Mouse (Mus musculus) E14TG2a.4 (cell line): ENCODE measurements around the gene Fgf2.

ENCODE experiments used
- H3K27me3 ChIP-seq: 2 replicates; pipeline ENCODE4 v1.6.1; 2014; ENCODE audit warnings: low read length, control low read depth; ENCODE audit not compliant: insufficient read depth
- H3K36me3 ChIP-seq: 2 replicates; pipeline ENCODE4 v1.6.1; 2014; ENCODE audit warnings: low read length, control low read depth; ENCODE audit not compliant: insufficient read depth
- H3K4me1 ChIP-seq: replicated peaks from 2 replicates; pipeline ENCODE4 v1.6.1; 2014; ENCODE audit warnings: low read depth, low read length, control low read depth
- H3K4me3 ChIP-seq: replicated peaks from 2 replicates; pipeline ENCODE4 v1.5.1; 2014; ENCODE audit warnings: mild to moderate bottlenecking, low read length
- H3K9me3 ChIP-seq: 2 replicates; pipeline ENCODE4 v1.6.1; 2014; ENCODE audit warnings: low read length, control low read depth
- CTCF ChIP-seq: conservative IDR thresholded peaks from 2 replicates; pipeline ENCODE4 v1.5.1; 2014; ENCODE audit warnings: low read length
- NANOG ChIP-seq: IDR thresholded peaks from 2 replicates; pipeline ENCODE4 v1.6.1; 2014; ENCODE audit warnings: borderline replicate concordance, low read length, mixed read lengths
- POU5F1 ChIP-seq: IDR thresholded peaks from 2 replicates; pipeline ENCODE4 v1.6.1; 2014; ENCODE audit warnings: low read length, borderline replicate concordance

Gene Fgf2

GRCm38 (mm10) chr3:37342811-37343210, 5.3 kb upstream of the Fgf2 start:
- peaks cover 3% of the 10 kb centered on the region for H3K4me1 ChIP-seq
- peaks cover 34% of the 10 kb centered on the region for H3K27me3 ChIP-seq
- H3K4me3 ChIP-seq, result no peak overlapping the region
- no peaks in the 10 kb centered on the region for H3K9me3 ChIP-seq
- no peaks in the 10 kb centered on the region for H3K36me3 ChIP-seq
- TF ChIP-seq CTCF (no peak), POU5F1 (no peak), NANOG (no peak)

- Histone ChIP-seq H3K4me3 (peak overlapping the region; percentile 81), H3K27me3 (peaks cover 61% of the 10 kb centered on the region), H3K9me3 (no peaks in the 10 kb centered on the region), H3K36me3 (no peaks in the 10 kb centered on the region), H3K4me1 (peaks cover 14% of the 10 kb centered on the region)
- TF ChIP-seq NANOG (no peak), POU5F1 (no peak), CTCF (no peak)
These were observed 475 bp upstream of the Fgf2 start for GRCm38 (mm10) chr3:37347671-37348070.

GRCm38 (mm10) chr3:37349166-37349548, 1.0 kb downstream of the Fgf2 start:
- no peak for TF ChIP-seq POU5F1
- no peak for TF ChIP-seq CTCF
- no peak for TF ChIP-seq NANOG
- H3K4me1 ChIP-seq, result peaks cover 14% of the 10 kb centered on the region
- H3K4me3 ChIP-seq, result peak overlapping the region; percentile 81
- H3K36me3 ChIP-seq, result no peaks in the 10 kb centered on the region
- H3K9me3 ChIP-seq, result no peaks in the 10 kb centered on the region
- peaks cover 54% of the 10 kb centered on the region for H3K27me3 ChIP-seq

GRCm38 (mm10) chr3:37350386-37350785, 2.2 kb downstream of the Fgf2 start:
- peaks cover 53% of the 10 kb centered on the region for H3K27me3 ChIP-seq
- no peak overlapping the region for H3K4me3 ChIP-seq
- H3K9me3 ChIP-seq, result no peaks in the 10 kb centered on the region
- H3K4me1 ChIP-seq, result peaks cover 14% of the 10 kb centered on the region
- no peaks in the 10 kb centered on the region for H3K36me3 ChIP-seq
- no peak for TF ChIP-seq CTCF
- TF ChIP-seq NANOG, result no peak
- no peak for TF ChIP-seq POU5F1

- peaks cover 5% of the 10 kb centered on the region for H3K4me1 ChIP-seq
- no peak for TF ChIP-seq POU5F1
- TF ChIP-seq CTCF, result no peak
- no peak for TF ChIP-seq NANOG
- no peaks in the 10 kb centered on the region for H3K36me3 ChIP-seq
- H3K27me3 ChIP-seq, result peaks cover 34% of the 10 kb centered on the region
- no peaks in the 10 kb centered on the region for H3K9me3 ChIP-seq
- no peak overlapping the region for H3K4me3 ChIP-seq
These were observed 5.9 kb downstream of the Fgf2 start for GRCm38 (mm10) chr3:37353951-37354481.

- H3K27me3 ChIP-seq, result peaks cover 34% of the 10 kb centered on the region
- no peak overlapping the region for H3K4me3 ChIP-seq
- H3K9me3 ChIP-seq, result no peaks in the 10 kb centered on the region
- no peaks in the 10 kb centered on the region for H3K4me1 ChIP-seq
- no peaks in the 10 kb centered on the region for H3K36me3 ChIP-seq
- TF ChIP-seq NANOG (no peak), POU5F1 (no peak), CTCF (no peak)
These were observed 6.6 kb downstream of the Fgf2 start for GRCm38 (mm10) chr3:37354737-37355136.

GRCm38 (mm10) chr3:37360729-37361128, 12.6 kb downstream of the Fgf2 start:
- no peaks in the 10 kb centered on the region for H3K9me3 ChIP-seq
- H3K4me3 ChIP-seq, result no peak overlapping the region
- H3K36me3 ChIP-seq, result no peaks in the 10 kb centered on the region
- H3K4me1 ChIP-seq, result no peaks in the 10 kb centered on the region
- no peak for TF ChIP-seq CTCF
- TF ChIP-seq NANOG, result no peak
- no peak for TF ChIP-seq POU5F1
- peaks cover 27% of the 10 kb centered on the region for H3K27me3 ChIP-seq

- no peak overlapping the region for H3K4me3 ChIP-seq
- TF ChIP-seq CTCF (no peak), POU5F1 (no peak), NANOG (no peak)
- H3K36me3 ChIP-seq, result no peaks in the 10 kb centered on the region
- no peaks in the 10 kb centered on the region for H3K4me1 ChIP-seq
- no peaks in the 10 kb centered on the region for H3K9me3 ChIP-seq
- peaks cover 14% of the 10 kb centered on the region for H3K27me3 ChIP-seq
These were observed 17.0 kb downstream of the Fgf2 start for GRCm38 (mm10) chr3:37365144-37365543.

- no peaks in the 10 kb centered on the region for H3K9me3 ChIP-seq
- no peaks in the 10 kb centered on the region for H3K4me1 ChIP-seq
- no peaks in the 10 kb centered on the region for H3K36me3 ChIP-seq
- H3K4me3 ChIP-seq, result no peak overlapping the region
- TF ChIP-seq POU5F1 (no peak), CTCF (no peak), NANOG (no peak)
- H3K27me3 ChIP-seq, result peaks cover 8% of the 10 kb centered on the region; the same call in 1 of the 2 replicates
These were observed 17.8 kb downstream of the Fgf2 start for GRCm38 (mm10) chr3:37365976-37366375.
